Mouse (Mus musculus): ENCODE results near the gene Dvl1.

GRCm38 (mm10) chr4:155846871-155847578 lies at the start of gene Dvl1:
- TF ChIP-seq CTCF (IDR thresholded peaks at IDR 0.05): peak; percentile 64
- TF ChIP-seq POLR2A (IDR thresholded peaks at IDR 0.05; ENCODE audit: insufficient read depth, low read depth, low read length): peak; percentile 95
- 0 out of 2 replicates have a peak, but pooled peaks have one; percentile 33 for TF ChIP-seq EP300 (IDR thresholded peaks at IDR 0.05; ENCODE audit: insufficient read depth, low read depth, low read length)
